Mouse (Mus musculus): ENCODE measurements around the gene Gm5072. TPM values are rescaled to one million over a fixed set of nuclear protein-coding genes. Genes with fewer than 3 reads are reported as not detected.
"Not testable (repeated sequence)": the region's sequence is repeated elsewhere in the genome, so short reads cannot be mapped to it uniquely, and the experiment has no call there.

The Gm5072 gene
- not detected in 2 replicates for polyA plus RNA-seq (2014; fragmentation: Nextera tagmentation; extraction: Ambion mirVana)

DNA sequence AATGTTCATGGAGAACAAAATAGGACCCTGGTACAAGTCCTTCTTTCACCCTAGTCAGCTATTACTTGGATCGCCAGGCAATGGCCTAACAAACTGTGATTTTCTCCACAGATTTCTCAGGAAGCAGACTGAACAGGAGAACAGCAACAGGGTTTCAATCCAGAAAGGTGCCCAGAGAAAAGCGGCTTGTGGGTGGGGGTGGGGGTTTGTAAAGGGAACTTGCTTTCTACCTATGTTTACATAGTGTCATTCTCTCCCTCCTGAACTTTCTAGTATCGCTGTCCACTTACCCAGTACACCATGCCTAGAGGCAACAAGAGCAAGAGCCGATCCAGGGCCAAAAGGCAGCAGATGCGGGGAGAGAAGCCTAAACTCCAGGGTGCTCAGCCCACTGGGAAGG is at the start of gene Gm5072:
TSS of gene Gm5072 (plus strand) at position 301 of the 400 bp plus-strand sequence.
- H3K9ac ChIP-seq (ENCODE audit: low read length); H3K36me3 ChIP-seq (ENCODE audit: control insufficient read depth, insufficient read depth, low read length); H3K27ac ChIP-seq (ENCODE audit: low read depth, low read length); ATAC-seq (ENCODE audit: low FRiP score); H3K4me1 ChIP-seq (ENCODE audit: control insufficient read depth, insufficient read depth, low read length); H3K4me3 ChIP-seq (ENCODE audit: low read depth, low read length); H3K27me3 ChIP-seq (ENCODE audit: control insufficient read depth, insufficient read depth, low read length); H3K9me3 ChIP-seq (ENCODE audit: control insufficient read depth, low read length); H3K4me2 ChIP-seq; DNase-seq (ENCODE audit: low spot score, missing footprints): not testable (repeated sequence)
- WGBS = no CpG with 5 or more reads among the region's 5 CpGs

Other genes starting within 250 kb of the Gm5072 start
- gene Mageb2, start 60.8 kb upstream of the Gm5072 start, polyA plus RNA-seq (2014; fragmentation: Nextera tagmentation; extraction: Ambion mirVana) = not detected in 2 replicates
- not detected in 2 replicates for gene Gm8914, start 87.6 kb downstream of the Gm5072 start, polyA plus RNA-seq (2014; fragmentation: Nextera tagmentation; extraction: Ambion mirVana)
- not detected in 2 replicates for gene 1700084M14Rik, start 183.4 kb downstream of the Gm5072 start, polyA plus RNA-seq (2014; fragmentation: Nextera tagmentation; extraction: Ambion mirVana)
- not detected in 2 replicates for gene Gm14781, start 239.7 kb downstream of the Gm5072 start, polyA plus RNA-seq (2014; fragmentation: Nextera tagmentation; extraction: Ambion mirVana)

All from midbrain, embryonic 11.5 days (tissue).